Mouse (Mus musculus): ENCODE data around the gene Ppp1r1b.

Ppp1r1b gene

DNA sequence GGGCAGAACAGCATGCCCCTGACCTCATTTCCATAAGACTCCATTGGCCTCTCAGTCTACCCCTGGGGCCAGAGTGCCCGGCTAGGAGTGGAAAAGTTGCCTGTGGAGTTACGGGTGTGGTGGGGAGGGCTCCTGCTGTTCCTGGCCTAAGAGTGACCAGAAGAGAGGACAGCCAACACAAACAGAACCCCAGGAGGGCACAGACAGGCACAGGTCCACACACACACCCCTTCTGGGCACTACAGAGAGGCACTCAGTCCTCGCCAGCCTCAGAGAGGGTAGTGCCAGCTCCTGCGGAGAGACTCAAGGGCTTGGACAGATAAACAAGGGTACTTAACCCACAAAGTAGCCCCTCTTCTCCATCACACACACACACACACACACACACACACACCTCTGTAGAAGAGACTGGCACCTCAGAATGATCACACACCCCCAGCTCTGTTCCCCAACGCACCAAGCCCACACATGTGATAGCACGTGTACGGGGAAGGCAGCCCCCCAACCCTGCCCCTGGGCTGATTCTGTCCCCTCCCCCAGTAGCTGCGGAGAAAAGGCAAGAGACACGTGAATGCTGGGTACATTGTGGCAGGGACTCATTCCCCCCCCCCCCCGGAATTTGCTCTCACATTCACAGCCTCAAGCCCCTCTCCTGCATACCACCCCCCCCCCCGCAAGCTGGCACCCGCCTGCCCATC is 670 bp upstream of the Ppp1r1b start:
- DNase-seq (ENCODE audit: low spot score in 2 of 2), result no peak

- no peak for DNase-seq (ENCODE audit: low spot score in 2 of 2)
Measured at GRCm38 (mm10) chr11:98349308-98349707, 1.1 kb downstream of the Ppp1r1b start.

DNA sequence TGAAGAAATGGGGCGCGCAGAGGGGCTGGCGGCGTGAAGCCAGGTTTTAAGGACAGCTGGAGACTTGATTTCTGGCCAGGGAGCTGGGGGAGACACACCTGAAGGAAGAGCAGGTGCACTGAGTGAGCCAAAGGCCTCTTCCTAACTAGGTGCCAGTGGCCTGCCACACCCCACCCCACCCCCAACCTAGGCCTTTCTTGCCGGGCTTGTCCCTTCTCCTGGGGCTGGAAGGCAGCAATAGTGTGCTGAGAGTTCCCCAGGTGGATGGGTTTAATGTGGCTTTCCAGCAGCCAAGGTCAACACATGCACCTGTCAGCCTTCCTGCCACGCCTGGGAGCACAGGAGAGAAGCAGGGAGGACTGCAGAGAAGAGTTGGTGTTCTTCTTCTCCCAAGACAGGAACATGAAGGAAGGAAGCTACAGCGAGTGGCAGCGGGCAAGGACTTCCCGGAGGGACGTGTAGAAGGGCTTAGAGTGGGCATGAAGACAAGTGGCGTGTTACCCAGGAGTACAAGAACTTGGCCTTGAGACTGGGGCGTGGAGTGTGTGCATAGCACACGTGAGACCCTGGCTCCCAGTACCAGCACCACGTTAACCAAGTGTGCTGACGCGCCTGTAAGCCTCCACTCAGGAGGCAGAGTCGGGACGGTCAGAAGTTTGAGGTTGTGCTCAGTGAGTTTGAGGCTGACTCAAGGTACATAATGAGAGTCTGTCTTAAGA is 4.2 kb downstream of the Ppp1r1b start:
- DNase-seq (ENCODE audit: low spot score in 2 of 2), result no peak

DNA sequence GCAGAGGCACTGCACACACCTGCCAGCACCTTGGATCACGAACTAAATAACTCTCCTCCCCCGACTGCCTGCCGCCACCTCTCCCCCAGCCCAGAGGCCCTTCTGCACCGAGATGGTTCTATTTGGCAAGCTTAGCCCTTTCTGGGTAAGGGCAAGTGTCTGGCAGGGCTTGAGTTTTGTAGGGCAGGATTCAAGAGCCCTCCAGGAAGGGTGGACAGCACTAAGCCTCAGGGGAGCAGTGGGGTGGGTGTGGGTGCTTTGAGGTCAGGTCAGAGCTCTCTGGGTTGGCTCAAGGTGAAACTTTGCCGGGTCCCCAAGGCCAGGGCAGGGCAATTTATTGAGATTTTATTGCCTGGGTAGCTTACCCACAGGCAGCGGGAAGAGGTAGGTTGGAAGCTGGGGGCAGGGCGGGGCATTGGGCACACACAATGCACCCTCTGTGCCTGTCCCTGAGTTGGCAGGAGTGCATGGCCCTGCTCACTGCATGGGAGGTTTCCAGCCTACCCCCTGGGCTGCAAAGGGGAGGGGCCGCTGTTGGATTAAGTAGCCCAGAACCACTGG is 5.5 kb downstream of the Ppp1r1b start:
- no peak for DNase-seq (ENCODE audit: low spot score in 2 of 2)

DNA sequence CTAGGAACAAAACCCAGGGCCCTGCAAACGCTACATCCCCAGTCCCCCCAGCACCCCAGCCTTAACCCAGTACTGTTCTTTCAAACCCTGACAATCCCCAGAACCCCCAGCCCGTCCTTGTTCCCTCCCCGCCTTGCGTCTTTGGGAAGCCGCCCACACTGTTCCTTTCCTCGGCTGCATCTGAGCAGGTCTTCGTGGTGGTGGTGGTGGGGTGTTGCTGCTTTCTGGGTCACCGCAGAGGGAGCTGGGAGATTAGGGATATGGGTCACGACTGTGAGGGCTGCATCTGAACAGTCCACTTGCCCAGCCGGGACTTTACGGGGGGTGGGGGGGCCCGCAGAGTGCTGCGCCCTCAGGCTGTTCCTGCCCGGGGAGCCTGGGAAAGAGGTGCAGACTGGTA is 6.2 kb downstream of the Ppp1r1b start:
- no peak for DNase-seq (ENCODE audit: low spot score in 2 of 2)

DNA sequence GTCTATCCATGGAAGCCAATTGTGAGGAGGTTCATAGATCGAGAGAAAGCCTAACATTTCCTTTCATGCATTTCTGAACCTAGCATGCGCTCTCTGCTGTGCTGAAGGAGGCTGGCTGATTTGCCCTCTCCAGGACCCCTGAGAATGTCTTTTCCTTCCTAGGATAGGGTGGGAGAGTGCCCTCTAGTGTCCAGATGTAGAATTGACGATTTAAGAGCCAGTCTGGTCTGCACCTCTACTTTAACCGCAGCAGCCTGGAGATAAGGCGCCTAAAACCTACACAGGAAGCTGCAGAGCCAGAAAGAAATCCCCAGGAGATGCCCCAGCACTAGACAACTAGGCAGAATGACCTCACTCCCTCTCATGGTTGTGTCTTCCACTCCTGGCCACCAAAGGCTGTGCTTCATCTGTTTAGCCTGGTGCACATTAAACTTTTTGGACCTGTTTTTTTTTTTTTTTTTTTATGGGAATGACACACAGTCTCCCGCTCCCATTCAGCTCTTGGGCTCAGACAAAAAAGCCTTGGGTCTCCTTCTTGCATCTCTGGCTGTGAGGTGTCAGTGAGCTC is 7.6 kb downstream of the Ppp1r1b start:
- DNase-seq (ENCODE audit: low spot score in 2 of 2), result peak; percentile 47 to 58

DNA sequence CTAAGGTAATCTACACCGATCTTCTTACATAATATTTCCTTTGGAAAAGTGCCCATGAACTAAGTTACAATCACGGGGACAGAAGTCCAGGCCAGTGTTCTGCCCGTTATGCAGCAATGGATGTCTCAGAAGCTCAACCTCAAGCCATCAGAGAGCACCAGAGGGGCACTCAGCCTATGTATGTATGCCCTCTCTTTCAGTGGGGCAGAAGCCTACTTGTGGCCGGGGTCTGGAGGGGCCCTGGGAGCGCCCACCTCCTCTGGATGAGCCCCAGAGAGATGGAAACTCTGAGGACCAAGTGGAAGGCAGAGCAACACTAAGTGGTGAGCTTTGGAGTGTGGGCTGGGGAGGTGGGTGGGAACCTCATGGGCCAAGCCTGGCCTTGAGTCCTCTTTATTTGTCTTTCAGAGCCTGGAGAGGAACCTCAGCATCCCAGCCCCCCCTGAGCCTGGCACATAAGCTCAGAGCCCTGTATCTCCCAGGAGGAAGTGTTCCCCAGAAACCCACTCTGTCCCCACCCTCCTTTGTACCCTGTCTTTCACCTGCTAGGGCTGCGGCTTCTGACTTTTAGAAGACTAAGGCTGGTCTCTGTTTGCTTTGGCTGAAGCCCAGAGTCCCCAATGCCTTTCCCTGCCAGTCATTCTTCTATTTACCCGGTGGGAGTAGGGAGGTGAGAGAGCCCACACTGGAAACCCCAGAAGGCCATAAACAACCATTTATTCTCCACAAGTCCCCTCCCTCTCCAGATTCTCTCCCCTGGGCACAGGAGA is 8.6 kb downstream of the Ppp1r1b start:
- no peak for DNase-seq (ENCODE audit: low spot score in 2 of 2)

DNA sequence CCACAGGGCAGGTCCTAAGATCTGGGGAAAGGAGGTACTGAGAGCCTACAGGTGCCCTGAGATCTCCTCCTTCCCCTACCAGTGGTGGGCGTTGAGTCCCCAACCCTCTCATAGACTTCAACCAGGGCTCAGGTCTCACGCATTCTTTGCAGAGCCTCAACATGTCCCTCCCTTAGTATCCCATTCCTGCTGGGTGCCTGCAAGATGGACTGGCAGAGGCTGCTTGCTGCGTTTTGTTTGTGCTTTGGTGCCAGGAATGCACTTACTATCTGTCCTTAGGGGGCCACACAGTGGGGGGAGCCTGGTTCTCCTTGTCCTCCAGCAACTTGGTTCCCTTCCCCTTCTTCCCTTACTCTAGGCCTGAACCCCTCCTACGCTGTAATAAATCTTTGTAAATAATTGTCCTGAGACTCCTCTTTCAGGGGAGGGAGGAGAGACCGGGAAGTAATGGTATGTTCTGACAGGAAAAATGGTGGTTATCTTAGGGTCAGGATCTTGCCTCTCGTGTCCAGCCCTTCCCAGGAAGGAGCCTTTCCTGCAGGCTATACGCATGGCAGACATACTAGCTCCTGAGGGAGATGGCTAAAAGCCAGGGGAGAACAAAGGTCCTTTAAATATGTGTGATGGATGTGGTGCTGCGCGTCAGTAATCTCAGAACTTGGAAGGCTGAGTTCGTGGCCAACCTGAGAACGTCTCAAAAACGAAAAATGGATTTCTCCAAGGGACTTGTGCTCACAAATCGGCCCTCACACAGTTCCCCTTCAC is 9.4 kb downstream of the Ppp1r1b start:
- DNase-seq (ENCODE audit: low spot score in 2 of 2), result peak; percentile 42

DNA sequence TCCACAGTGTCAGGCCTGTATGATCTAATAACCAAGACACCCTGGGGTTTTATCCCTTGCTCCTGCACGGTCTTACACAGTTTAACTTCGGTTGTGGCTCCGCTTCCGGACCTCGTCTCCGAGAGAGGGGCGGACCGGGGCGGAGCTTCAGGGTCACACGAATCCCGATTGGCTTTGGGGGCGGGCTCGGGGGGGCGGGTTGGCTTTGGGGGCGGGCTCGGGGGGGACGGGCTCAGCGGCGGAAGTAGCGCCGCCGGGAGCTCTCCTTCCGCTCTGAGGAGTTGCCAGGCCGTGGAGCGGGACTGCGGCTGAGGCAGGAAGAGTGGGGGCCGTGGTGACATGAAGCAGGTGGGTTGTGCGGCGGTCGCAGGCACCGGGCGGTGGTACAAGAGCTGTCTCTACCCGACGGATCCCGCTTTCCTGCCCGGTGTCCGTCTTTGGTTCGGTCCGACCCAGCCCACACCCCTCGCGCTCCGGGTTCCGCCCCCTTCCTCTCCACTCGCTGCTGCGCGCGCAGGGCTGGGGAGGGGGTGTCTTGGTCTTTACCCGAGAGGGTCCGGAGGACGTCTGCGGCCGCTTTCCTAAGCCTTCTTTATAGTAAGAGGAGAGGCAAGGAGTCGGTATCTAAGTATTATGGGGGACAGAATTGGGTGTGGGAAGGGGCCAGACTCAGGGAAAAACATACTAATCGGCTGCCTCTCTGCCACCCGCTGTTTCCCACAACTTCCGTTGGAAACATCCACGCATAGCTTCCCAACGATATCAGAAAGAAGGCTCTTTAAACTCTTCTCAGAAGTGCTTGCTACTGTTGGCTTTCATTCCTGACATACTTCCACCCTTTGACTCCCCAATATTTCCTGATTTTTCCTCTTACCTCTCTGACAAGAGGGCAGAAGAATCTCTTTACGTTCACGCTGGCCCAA is 10.2 kb downstream of the Ppp1r1b start, which contains the start of gene Stard3:
TSS of gene Stard3 (plus strand) at position 208 of the 923 bp plus-strand sequence.
- DNase-seq (ENCODE audit: low spot score in 2 of 2), result peak; percentile 82 to 89

DNA sequence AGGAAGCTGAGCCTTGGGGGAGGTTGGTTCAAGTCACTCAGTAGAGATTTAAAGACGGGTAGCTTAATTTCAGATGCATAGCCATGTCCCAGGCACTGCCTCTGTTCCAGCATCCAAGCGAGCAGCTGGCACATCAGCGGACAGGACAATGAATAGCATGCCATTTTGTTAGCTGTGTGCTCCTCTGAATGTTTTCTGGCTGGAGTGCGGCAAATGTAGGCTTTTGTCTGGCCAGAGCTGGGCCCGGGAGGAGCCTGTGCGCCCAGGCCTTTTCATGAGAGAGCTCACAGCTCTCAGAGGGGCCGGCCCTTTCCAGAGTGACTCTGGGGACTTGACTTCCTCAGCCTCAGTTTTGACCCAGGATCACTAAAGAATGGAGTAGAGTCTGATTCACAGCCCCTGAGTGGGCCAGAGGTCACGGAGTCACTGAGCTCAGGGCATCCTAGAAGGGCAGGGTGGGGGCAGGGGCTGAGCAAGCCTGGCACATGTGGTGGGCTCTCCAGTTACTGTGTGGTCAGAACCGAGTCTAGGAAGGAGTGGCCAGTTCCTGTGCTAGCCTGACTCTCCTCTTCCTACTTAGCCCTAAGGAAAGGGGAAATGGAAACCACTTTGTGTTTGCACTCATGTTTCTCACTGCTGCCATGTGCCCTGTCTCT is 12.8 kb downstream of the Ppp1r1b start:
- no peak for DNase-seq (ENCODE audit: low spot score in 2 of 2)

GRCm38 (mm10) chr11:98363817-98364216 is 15.6 kb downstream of the Ppp1r1b start:
- DNase-seq (ENCODE audit: low spot score in 2 of 2), result no peak

GRCm38 (mm10) chr11:98364410-98364809 is 16.2 kb downstream of the Ppp1r1b start:
- no peak for DNase-seq (ENCODE audit: low spot score in 2 of 2)

DNA sequence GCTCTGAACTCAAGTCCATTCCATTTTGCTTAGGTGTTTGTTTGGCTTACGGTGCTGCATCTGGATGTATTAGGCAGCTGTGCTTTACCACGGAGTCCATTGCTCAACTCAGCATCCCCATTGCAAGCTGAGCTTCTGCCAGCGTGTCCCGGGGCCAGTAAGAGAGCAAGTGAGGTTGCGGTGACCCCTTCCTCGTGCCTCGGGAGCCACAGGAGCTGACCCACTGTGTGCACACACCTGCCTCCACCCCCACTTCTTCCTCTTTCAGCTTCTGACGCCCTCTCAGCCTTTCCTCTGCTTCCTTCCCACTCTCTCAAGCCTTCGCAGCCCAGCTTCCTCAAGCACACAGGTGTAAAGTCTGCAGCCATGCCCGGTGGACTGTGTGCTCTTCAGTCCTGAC is 18.1 kb downstream of the Ppp1r1b start:
- no peak for DNase-seq (ENCODE audit: low spot score in 2 of 2)

DNA sequence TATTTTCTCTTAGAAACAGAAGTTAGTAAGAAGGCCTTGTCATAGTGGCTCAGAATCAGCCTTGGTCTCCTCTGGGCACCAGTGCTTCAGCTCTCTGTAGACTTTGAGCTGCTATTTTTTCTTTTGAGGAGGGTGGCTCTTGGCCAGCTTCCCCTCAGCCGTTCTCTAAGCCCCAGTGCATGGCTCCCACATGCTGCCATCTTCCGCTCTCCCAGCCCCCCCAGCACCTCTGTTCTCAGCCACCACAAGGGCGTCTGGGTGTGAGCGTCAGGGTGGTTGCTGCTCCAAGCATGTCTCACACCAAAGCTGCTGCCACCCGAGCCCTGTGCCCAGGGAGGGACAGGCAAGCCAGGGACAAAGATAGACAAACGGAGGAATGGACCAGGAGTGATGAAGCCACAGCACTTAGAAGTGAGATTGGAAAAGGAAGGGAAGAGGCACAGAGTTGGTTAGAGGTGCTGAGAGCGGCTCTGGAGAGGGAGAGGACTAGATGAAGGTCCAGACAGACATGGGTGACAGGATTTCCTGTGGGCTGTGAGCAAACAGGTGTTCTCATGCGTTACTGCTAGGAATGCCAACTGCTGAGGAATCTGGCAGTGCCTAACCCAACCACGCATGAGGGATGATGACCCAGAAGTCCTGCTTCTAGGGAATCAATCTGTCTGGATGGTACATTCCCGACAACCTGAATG is 19.1 kb downstream of the Ppp1r1b start:
- DNase-seq (ENCODE audit: low spot score in 2 of 2), result no peak

- no peak for DNase-seq (ENCODE audit: low spot score in 2 of 2)
Measured at GRCm38 (mm10) chr11:98367863-98368186, 19.6 kb downstream of the Ppp1r1b start.

DNA sequence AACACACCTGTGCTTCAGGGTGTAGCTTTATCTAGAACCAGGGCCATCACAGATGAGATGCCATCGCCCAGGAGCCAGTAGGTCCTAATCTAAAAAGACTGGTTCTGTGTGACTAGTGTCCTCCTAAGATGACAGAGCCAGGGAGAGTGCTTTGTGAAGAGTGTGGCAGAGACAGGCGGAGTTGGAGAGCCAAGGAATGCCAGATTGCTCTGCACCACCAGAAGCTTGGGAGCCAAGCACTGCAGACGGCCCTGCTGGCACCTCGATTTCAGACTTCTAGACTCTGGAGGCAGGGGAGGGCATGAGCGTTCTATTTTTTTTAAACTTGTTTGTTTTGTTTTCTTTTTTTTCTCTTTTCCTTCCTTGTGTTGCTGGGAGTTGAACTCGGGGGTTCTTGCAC is 21.1 kb downstream of the Ppp1r1b start:
- no peak for DNase-seq (ENCODE audit: low spot score in 2 of 2)

DNA sequence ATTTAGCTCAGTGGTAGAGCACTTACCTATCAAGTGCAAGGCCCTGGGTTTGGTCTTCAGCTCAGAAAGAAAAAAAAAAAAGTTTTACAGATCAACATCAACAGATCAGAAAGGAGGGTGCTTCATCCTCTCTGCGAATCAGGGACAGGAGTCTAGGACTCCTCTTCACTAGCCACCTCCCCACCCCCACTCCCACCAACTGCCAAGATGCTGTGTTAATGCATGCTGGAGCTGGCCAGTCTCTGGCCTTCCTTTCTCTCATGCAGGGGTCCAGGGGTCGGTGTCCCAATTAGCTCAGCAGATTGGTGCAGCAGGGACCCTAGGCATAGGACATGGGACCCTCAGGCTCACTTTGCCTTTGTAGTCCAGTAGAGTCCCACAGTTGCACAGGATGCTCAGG is 22.4 kb downstream of the Ppp1r1b start:
- DNase-seq (ENCODE audit: low spot score in 2 of 2), result no peak

DNA sequence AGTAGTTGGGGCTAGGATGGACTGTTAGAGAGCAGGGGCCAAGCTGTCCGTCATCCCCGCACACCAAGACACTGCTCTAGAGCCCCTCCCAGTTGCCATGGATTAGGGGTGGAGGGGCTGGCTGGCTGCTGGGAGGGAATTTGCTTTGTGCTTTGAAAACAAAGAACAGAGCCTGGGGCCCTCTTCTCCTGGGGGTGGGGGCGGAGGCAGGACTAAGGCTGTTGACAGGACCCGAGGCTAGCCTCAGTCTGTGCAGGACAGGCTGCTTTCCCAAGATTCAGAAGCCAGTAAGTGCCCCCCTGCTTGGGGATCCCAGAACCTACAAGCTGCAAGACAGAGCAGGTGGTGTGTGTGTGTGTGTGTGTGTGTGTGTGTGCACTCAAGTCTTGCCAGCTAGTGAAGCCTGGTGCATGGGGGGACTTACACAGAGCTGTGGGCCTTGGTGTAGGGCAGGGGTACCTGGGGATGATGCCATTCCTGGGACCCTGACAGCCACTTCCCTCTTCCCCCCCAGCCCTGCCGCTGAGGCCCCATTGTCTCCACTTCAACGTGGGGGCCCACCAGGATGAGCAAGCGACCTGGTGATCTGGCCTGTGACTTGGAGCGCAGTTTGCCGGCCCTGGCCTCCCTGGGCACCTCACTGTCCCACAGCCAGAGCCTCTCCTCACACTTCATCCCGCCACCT is 23.5 kb downstream of the Ppp1r1b start:
- no peak for DNase-seq (ENCODE audit: low spot score in 2 of 2)

GRCm38 (mm10) chr11:98372406-98372805 is 24.2 kb downstream of the Ppp1r1b start:
- DNase-seq (ENCODE audit: low spot score in 2 of 2), result peak in 1 of 2 experiments; percentile 55

All from heart, adult 9 months (tissue).